ENCODE assay signal across 22 mouse cellular contexts in genomic region chr17:46749282-46749681, GRCm38 (mm10). TPM values are rescaled to one million over a fixed set of nuclear protein-coding genes. Genes with fewer than 3 reads are reported as not detected.
"Had no signal": no experiment of that assay in that cellular context is flagged by ENCODE, and none has a peak within 500 bp of the region (broad histone marks: within the 10 kb centered on the region; RNA-seq: fewer than 3 reads in every experiment).

No protein-coding gene starts in this region.

- ATAC-seq: liver, postnatal 0 days; midbrain, embryonic 16.5 days had no signal

- DNase-seq: liver, postnatal 0 days; lung, embryonic 14.5 days; lung, postnatal 10 days; lung, postnatal 4 days; midbrain, embryonic 14.5 days; retina, postnatal 1 day; right cerebral cortex, adult 18-20 months; right cerebral cortex, postnatal 25 days; right cerebral cortex, postnatal 4 days; spleen, adult 18-20 months; thymus, adult 18-20 months; thymus, postnatal 14 days; thymus, postnatal 36 days had no signal

- H3K9ac ChIP-seq: liver, embryonic 15.5 days; liver, postnatal 0 days; lung, embryonic 14.5 days; midbrain, embryonic 12.5 days; neural tube, embryonic 13.5 days; neural tube, embryonic 15.5 days had no signal

- H3K27me3 ChIP-seq: liver, embryonic 15.5 days; midbrain, embryonic 12.5 days; neural tube, embryonic 13.5 days; neural tube, embryonic 15.5 days had no signal

- H3K4me2 ChIP-seq: lung, embryonic 14.5 days; midbrain, embryonic 12.5 days; neural tube, embryonic 13.5 days; neural tube, embryonic 15.5 days had no signal

- H3K4me3 ChIP-seq: liver, embryonic 15.5 days; midbrain, embryonic 10.5 days; midbrain, embryonic 12.5 days; myocyte; neural tube, embryonic 13.5 days; neural tube, embryonic 15.5 days had no signal

- H3K9me3 ChIP-seq: liver, embryonic 15.5 days; midbrain, embryonic 10.5 days; midbrain, embryonic 12.5 days; neural tube, embryonic 13.5 days; neural tube, embryonic 15.5 days had no signal

- H3K27ac ChIP-seq: liver, embryonic 15.5 days; midbrain, embryonic 10.5 days; midbrain, embryonic 12.5 days; neural tube, embryonic 13.5 days; neural tube, embryonic 15.5 days had no signal

RNA-seq across cellular contexts. Expression of gene Ptcra, which starts 14.2 kb away (rescaled TPM):
- total RNA-seq: megakaryocyte-erythroid progenitor cell, adult 5-6 weeks had no signal
- polyA plus RNA-seq: midbrain, embryonic 16.5 days; small intestine, adult 2 months had no signal
